Mouse (Mus musculus) G1E (cell line): ENCODE measurements around the gene Zfp280b. TPM values are rescaled to one million over a fixed set of nuclear protein-coding genes. Genes with fewer than 3 reads are reported as not detected.

Source experiments
- ATAC-seq: 2 replicates; pipeline ENCODE4 v1.8.0; 2016; ENCODE audit warnings: mild to moderate bottlenecking; ENCODE audit not compliant: insufficient number of reproducible peaks, poor library complexity, low FRiP score, severe bottlenecking; ENCODE audit errors: extremely low read depth
- DNase-seq: peaks from one replicate; pipeline ENCODE4 v3.0.0; 2012; ENCODE audit warnings: low spot score
- H3K27me3 ChIP-seq: 2 replicates; pipeline ENCODE4 v1.6.1; 2012; ENCODE audit warnings: mild to moderate bottlenecking, low read length, inconsistent platforms; ENCODE audit not compliant: insufficient read depth
- H3K36me3 ChIP-seq: replicated peaks from 2 replicates; pipeline ENCODE3; 2012; ENCODE audit warnings: mild to moderate bottlenecking, inconsistent platforms
- H3K4me1 ChIP-seq: 2 replicates; pipeline ENCODE4 v1.6.1; 2012; ENCODE audit warnings: low read depth, low read length, inconsistent platforms, mixed read lengths; ENCODE audit not compliant: insufficient read depth
- H3K4me3 ChIP-seq: 2 replicates; pipeline ENCODE4 v1.5.1; 2012; ENCODE audit warnings: low read depth, mild to moderate bottlenecking, inconsistent platforms, low read length, moderate library complexity, mixed read lengths
- H3K9me3 ChIP-seq: replicated peaks from 2 replicates; pipeline ENCODE4 v1.6.1; 2012; ENCODE audit warnings: inconsistent platforms
- CTCF ChIP-seq: IDR thresholded peaks from 2 replicates; pipeline ENCODE4 v1.5.1; 2012; ENCODE audit warnings: low read depth, low read length, inconsistent platforms, mixed read lengths
- GATA1 ChIP-seq: IDR thresholded peaks from 2 replicates; pipeline ENCODE4 v1.6.1; 2012; ENCODE audit warnings: borderline replicate concordance, low read length, inconsistent platforms, mixed read lengths
- GATA2 ChIP-seq: IDR thresholded peaks from 2 replicates; pipeline ENCODE4 v1.6.1; 2012; ENCODE audit warnings: low read depth, low read length, inconsistent platforms, borderline replicate concordance
- POLR2AphosphoS5 ChIP-seq: IDR thresholded peaks from 2 replicates; pipeline ENCODE4 v1.6.1; 2012; ENCODE audit warnings: low read depth, low read length, inconsistent platforms; ENCODE audit not compliant: insufficient replicate concordance
- TAL1 ChIP-seq: conservative IDR thresholded peaks from 2 replicates; pipeline ENCODE4 v1.6.1; 2012; ENCODE audit warnings: low read depth, low read length, inconsistent platforms, mixed read lengths
- polyA plus RNA-seq: library from polyadenylated mRNA; stranded (reverse); fragments of >175 nt; gene quantifications from 2 replicates; pipeline ENCODE4 v1.2.3, GENCODE M21; 2012
- total RNA-seq, 2 experiments: library from RNA; stranded (forward) in 1 of 2; stranded (reverse) in 1 of 2; fragments of 200-1000 nt in 1 of 2; fragments of >200 nt in 1 of 2; fragmentation: Nextera tagmentation in 1 of 2; gene quantifications; 2 replicates each; pipeline ENCODE4 v1.2.3; 2014 to 2017

Gene Zfp280b
- total and polyA plus RNA-seq, 3 experiments, result 7.9 to 27.2 (median 11.3) TPM

GRCm38 (mm10) chr10:76016886-76017285 is 15.6 kb upstream of the Zfp280b start:
- no peaks in the 10 kb centered on the region for H3K36me3 ChIP-seq
- H3K27me3 ChIP-seq, result no peaks in the 10 kb centered on the region
- H3K9me3 ChIP-seq, result no peaks in the 10 kb centered on the region
- ATAC-seq (no peak), DNase-seq (no peak)
- peaks cover 2% of the 10 kb centered on the region; the same call in 1 of the 2 replicates for H3K4me1 ChIP-seq
- H3K4me3 ChIP-seq, result no peak overlapping the region
- TF ChIP-seq POLR2AphosphoS5 (no peak), GATA2 (no peak), CTCF (no peak), GATA1 (no peak), TAL1 (no peak)

- TF ChIP-seq GATA2 (no peak), POLR2AphosphoS5 (no peak), CTCF (no peak), GATA1 (no peak), TAL1 (no peak)
- DNase-seq, result no peak
- H3K4me3 ChIP-seq, result no peak overlapping the region
- H3K9me3 ChIP-seq, result no peaks in the 10 kb centered on the region
- no peaks in the 10 kb centered on the region for H3K27me3 ChIP-seq
- peaks cover 2% of the 10 kb centered on the region; the same call in 1 of the 2 replicates for H3K4me1 ChIP-seq
- H3K36me3 ChIP-seq, result no peaks in the 10 kb centered on the region
- no peak for ATAC-seq
Measured at GRCm38 (mm10) chr10:76021728-76022127, 10.7 kb upstream of the Zfp280b start.

GRCm38 (mm10) chr10:76023921-76024320 is 8.5 kb upstream of the Zfp280b start:
- Histone ChIP-seq H3K9me3 (no peaks in the 10 kb centered on the region), H3K27me3 (no peaks in the 10 kb centered on the region), H3K36me3 (no peaks in the 10 kb centered on the region), H3K4me1 (peaks cover 11% of the 10 kb centered on the region; the same call in 1 of the 2 replicates), H3K4me3 (no peak overlapping the region)
- ATAC-seq (no peak), DNase-seq (no peak)
- TF ChIP-seq CTCF (no peak), GATA2 (no peak)

- TF ChIP-seq GATA2 (no peak), CTCF (no peak), TAL1 (no peak), POLR2AphosphoS5 (no peak), GATA1 (no peak)
Measured at GRCm38 (mm10) chr10:76025470-76026190, 6.8 kb upstream of the Zfp280b start.

GRCm38 (mm10) chr10:76027127-76028015 is 5.1 kb upstream of the Zfp280b start:
- no peaks in the 10 kb centered on the region for H3K36me3 ChIP-seq
- ATAC-seq (no peak), DNase-seq (no peak)
- peaks cover 17% of the 10 kb centered on the region; the same call in 1 of the 2 replicates for H3K4me1 ChIP-seq
- H3K9me3 ChIP-seq, result no peaks in the 10 kb centered on the region
- TF ChIP-seq CTCF, result no peak
- TF ChIP-seq GATA1, result no peak
- no peak for TF ChIP-seq POLR2AphosphoS5
- no peak for TF ChIP-seq TAL1
- TF ChIP-seq GATA2, result no peak
- H3K27me3 ChIP-seq, result no peaks in the 10 kb centered on the region
- H3K4me3 ChIP-seq, result no peak overlapping the region

More at GRCm38 (mm10) chr10:76025470-76026190, 6.8 kb upstream of the Zfp280b start:
- Histone ChIP-seq H3K4me1 (peaks cover 14% of the 10 kb centered on the region; the same call in 1 of the 2 replicates), H3K27me3 (no peaks in the 10 kb centered on the region), H3K9me3 (no peaks in the 10 kb centered on the region), H3K4me3 (no peak overlapping the region), H3K36me3 (no peaks in the 10 kb centered on the region)
- ATAC-seq (no peak), DNase-seq (no peak)

- TF ChIP-seq CTCF (no peak), GATA1 (no peak)
- DNase-seq (no peak), ATAC-seq (no peak)
- H3K36me3 ChIP-seq, result no peaks in the 10 kb centered on the region
- peaks cover 18% of the 10 kb centered on the region for H3K4me1 ChIP-seq
- no peaks in the 10 kb centered on the region for H3K27me3 ChIP-seq
- H3K9me3 ChIP-seq, result no peaks in the 10 kb centered on the region
- H3K4me3 ChIP-seq, result no peak overlapping the region
Measured at GRCm38 (mm10) chr10:76028016-76028366, 4.5 kb upstream of the Zfp280b start.
